Mouse (Mus musculus): ENCODE measurements at regions not wholly inside any gene's neighbourhood (a gene's known extent, or its start where the extent isn't known, plus 50 kb on each side); places are given as distances from the start of the nearest gene placed in this dataset.

DNA sequence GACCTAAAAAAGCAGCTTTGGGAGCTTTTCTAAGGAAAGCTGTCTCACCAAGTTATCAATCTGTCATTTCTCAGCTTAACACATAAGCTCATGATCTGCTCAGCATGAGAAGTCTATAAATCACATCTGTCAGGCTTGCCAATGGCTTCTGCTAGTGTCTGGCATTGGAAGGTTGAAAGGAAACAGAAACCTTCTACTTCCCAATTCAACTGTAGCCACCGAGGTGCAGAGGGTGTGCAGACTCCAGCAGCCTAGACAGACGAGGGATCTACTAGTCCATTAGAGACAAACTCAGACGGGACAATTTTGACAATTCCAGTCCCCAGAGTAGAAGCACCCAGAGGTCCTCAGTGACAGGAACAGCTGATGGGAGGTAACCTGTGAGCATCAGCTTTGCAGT is 103.0 kb downstream of the Nab1 start:
- in situ Hi-C loops (cut with MboI; ENCODE audit: unreplicated experiment in 2 of 2) = no loop called here

DNA sequence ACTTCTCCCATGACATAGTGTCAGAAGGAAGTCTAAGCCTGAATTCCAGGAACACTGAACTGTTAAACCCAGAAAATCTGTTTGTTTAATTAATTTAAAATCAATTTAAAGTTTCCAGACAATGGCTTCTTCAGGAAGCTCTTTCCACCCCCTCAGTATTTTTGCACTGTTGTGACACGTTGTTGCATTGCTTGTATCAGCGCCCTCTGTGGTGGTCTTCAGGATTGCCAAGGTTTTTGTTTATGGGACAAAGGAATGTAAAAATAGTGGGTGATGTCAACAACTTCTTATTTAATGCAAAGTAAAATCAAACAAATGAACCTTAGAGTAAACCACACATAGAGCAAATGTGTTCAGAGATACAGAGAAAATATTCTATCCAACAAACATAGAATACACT is 107.5 kb downstream of the Nab1 start:
- in situ Hi-C loops (cut with MboI; ENCODE audit: unreplicated experiment in 2 of 2) = no loop called here

DNA sequence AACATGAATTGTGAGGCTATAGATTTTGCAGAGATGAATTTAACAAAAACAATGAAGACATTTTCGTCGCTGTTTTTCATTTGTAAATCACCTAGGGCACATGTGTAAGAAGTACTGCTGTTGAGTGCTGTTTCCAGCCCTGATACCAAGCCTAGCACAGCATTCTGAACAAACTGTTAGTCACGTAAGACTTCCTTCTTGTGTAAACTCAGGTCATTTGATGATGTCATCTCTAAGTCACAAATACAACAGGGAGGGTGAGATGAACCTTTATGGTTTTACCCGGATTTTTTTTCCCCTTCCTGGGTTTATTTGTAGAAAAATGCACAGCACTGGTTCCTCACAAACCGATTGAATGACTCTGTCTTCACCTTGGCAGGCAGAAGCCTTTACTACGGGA is 111.6 kb downstream of the Nab1 start:
- in situ Hi-C loops (cut with MboI; ENCODE audit: unreplicated experiment in 2 of 2) = loop anchor here (10.0 kb wide), 1 partner anchor 236 kb away; no protein-coding TSS in a partner anchor

DNA sequence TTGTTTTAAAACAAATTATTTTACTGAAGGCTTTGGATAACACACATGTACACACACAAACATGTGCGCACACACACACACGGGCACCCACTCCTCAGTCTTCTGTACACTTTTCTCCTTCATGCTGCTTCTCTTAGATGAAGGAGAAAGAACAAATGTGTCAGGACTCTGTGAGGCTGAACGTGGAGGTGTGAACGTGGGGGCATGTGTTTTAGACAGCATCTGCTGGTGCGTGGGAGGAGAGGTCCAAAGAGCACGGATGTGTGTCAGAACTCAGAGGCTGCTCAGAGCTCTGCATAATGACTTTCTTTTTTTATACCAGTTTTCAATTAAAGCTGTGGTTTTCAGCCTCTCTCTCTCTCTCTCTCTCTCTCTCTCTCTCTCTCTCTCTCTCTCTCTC is 112.4 kb downstream of the Nab1 start:
- in situ Hi-C loops (cut with MboI; ENCODE audit: unreplicated experiment in 2 of 2) = loop anchor here (10.0 kb wide), 1 partner anchor 237 kb away; no protein-coding TSS in a partner anchor

DNA sequence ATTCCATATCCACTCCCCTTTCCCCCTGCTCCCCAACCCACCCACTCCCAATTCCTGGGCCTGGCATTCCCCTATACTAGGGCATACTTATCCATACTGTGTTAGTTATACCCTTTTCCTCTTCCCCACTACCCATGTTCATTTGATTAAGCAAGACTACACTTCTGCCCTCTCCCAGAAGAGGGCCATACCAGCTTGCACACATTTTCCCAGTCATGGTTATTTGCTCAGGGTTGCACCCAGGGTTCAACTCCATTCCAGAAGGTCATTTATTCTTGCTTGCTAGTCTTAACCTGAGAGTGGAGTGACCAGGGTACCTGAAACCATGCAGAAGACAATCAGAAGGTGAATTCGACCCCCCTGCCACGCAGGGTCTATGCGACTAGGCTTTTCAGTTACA is 113.4 kb downstream of the Nab1 start:
- in situ Hi-C loops (cut with MboI; ENCODE audit: unreplicated experiment in 2 of 2) = loop anchor here (10.0 kb wide), 1 partner anchor 238 kb away; no protein-coding TSS in a partner anchor

DNA sequence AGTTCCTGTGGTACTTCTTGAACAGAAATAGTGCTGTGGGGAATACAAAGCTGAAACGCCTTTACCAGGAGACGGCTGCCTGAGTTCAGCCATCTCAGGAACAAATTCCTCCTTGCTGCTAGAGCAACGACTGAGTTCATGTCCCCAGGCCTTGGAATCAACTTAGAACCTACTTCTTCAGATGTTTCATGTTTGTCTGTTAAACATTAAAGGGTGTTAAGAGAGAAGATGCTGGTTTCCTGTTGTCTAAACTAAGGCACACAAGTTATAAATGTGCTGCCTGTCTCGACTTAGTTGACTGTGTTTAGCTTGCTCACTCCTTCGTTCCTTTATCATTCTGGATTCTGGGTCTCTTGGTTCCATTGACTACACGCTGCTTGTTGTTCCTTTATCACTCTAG is 125.2 kb downstream of the Nab1 start:
- in situ Hi-C loops (cut with MboI; ENCODE audit: unreplicated experiment in 2 of 2) = no loop called here

DNA sequence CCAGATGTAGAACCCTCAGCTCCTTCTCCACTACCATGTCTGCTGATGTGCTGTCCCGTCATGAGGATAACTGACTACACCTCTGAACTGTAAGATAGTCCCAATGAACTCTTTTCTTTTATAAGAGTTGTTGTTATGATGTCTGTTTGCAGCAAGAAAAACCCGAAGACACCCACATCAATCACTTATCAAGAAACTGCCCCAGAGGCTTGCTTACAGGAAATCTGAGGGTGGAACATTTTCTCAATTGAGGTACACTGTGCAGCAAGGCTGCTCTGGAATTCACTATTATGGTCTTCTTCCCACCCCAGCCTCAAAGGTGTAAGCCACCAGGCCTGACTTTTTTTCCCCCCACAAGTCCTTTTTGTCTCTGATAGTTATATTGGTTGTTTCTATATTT is 125.8 kb downstream of the Nab1 start:
- in situ Hi-C loops (cut with MboI; ENCODE audit: unreplicated experiment in 2 of 2) = no loop called here

DNA sequence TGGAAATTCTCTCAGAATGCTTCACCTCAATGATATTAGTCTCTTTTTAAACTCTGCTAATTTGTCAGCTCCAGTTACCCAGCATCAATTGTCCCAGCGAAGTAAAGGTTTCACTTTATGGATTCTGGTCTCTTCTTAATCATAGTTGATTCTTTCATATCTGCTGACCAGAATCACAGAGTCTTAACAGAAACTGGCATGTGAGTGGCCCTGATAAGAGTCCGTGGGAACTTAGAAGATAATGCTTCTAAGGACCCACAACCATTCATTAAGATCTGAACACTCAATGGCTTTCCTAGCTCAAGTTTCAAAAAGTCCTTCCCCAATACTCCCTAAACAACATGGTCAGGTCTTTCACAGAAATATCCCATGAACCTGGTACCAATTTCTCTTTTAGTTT is 126.7 kb downstream of the Nab1 start:
- in situ Hi-C loops (cut with MboI; ENCODE audit: unreplicated experiment in 2 of 2) = no loop called here

DNA sequence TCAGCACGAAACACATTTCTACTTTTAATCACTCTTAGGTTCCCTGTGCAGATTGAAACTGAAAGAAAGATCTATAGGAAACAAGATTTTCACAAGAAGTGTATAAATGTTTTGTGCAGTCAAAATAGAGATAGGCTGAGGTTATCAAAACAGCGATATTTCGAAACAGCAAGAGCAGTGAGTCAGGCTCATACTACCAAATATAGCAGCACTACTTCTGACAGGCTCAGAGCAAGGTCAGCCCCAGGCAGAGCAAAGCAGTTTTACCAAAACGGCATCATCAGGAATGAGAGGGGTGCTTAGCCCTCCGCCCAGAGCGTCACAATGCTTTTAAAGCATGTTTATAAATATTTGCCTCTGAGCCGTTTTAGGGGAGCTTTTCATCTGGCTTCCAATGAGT is 133.4 kb upstream of the Gls start:
- in situ Hi-C loops (cut with MboI; ENCODE audit: unreplicated experiment in 2 of 2) = no loop called here

DNA sequence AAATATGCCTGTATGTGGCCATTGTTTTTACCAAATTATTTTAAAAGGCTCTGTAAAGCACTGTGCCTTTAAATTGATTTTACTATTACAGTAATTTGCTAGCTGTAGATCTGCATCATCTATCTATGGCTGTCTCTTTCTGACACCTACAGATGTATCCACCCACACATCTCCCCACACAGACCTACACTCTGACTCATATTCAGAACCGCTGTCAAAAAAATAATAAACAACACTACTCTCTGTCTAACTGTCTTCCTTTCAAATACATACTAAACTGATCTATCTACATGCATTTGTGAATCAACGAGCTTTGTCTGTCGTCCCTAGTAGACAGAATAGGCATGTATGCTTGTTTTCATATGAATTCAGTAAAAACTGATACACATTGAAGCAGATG is 130.6 kb upstream of the Gls start:
- in situ Hi-C loops (cut with MboI; ENCODE audit: unreplicated experiment in 2 of 2) = no loop called here

DNA sequence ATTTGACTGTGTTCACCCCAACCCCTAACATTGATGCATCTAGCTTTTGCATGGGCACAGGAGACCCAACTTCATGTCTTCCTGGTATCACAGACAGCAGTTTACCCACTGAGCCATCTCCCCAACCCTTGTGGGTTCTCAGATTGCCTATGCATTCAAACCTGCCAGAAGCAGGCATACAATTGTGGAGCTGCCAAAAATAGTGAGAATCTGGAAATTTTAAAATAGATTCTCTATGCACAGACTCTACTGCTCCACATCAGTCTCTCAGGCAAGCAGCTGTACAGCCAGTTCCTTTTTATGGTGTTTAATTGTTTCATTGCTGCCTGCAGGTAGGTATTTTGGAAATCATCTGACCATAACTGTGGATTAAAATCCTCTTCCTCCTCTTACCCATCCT is 129.9 kb upstream of the Gls start:
- in situ Hi-C loops (cut with MboI; ENCODE audit: unreplicated experiment in 2 of 2) = no loop called here

DNA sequence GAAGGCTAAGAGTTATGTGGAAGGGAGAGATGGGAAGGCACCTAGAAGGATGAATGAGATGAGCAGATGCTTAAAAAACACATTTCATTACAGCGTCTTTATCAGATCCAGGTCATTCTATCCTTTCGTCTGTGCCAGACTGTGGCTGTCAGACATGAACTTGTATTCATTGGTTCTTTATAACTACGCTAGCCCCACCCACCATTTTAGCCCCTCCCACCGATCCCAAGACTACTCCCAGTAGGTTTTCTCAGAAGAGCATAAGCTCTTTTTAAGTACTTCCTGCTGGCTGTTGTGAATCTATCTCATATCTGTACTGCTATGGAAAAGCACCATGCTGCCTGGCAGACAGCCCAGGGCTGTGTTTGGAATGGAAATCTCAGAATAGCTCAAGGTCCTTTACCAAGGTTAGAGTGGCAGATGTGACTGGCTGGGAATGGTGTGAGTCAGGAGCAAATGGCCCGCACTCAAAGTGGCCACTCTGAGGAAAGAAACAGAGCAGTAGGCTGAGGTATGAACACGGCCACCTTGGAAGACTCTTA is 121.1 kb upstream of the Gls start:
- in situ Hi-C loops (cut with MboI; ENCODE audit: unreplicated experiment in 2 of 2) = no loop called here

DNA sequence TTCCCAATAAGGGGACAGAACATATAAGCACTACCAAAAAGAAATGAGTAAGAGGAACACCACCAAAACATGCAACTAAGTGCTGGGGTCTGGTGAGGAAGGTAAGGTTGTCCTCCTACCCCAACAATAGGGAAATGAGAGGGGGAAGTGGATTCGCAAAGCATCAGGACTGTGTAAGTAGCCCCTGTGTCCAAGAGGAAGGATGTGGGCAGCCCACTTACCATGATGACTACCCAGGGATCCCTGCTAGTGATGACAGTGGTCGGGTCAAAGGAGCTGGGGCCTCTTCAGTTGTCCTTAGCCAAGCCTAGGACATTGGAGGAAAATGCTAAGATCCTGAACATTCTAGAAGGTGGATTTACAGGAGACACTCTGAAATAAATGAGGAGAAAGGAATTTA is 109.1 kb upstream of the Gls start:
- in situ Hi-C loops (cut with MboI; ENCODE audit: unreplicated experiment in 2 of 2) = no loop called here

DNA sequence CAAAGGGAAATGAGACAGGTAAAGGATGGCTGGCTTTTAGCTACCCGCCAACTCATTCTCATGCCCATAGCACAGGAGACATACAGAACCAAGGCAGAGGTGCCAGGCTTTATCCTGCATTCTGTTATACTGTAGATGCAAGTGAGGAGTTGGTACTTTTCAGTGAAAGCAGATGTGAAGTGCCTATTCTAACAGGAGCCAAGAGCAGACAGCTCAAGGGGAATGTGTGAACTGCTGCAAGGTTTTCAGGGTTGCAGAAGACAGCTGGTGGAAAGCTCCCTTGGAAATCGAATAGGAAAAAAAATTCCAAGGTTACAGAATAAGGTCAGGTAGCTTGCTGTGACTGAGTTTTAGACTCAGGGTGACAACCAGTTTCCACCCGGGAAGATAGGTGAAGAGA is 105.7 kb upstream of the Gls start:
- in situ Hi-C loops (cut with MboI; ENCODE audit: unreplicated experiment in 2 of 2) = no loop called here

DNA sequence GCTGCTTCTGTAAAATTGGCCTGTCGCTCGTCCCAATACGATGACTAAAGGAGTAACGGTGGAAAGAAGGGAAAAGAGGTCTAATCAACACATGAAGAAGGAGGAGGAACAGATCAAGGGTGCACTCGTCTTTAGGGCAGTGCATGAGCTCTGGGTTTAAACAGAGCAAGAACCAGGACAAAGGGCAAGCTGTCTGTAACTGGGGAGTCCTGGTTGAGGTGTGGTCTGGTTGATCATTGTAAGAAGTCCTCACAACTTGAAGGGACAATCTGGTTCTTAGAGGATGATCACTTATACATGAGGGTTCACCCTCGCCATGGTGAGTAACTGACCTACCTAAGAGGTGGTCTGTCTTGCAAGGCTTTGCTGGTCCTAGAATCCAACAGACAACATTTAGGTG is 105.2 kb upstream of the Gls start:
- in situ Hi-C loops (cut with MboI; ENCODE audit: unreplicated experiment in 2 of 2) = no loop called here

DNA sequence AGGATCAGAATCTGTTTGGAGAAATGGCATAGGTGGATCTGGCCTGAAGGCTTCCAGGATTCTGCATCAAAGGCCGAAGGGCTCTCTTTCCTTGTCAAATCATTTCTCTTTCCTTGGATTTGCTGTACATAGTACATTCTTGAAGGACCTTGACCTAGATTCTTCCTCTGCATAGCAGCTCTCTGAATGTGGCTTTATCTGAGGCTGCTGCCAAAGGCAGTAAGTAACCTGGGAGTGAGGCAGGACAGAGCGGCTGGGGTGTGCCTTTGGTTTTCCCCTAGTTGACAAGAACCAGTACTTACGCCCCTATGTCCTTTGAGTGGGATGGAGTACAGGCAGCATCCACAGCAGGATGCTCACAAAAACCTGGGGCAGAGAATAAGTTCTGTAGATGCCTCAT is 103.7 kb upstream of the Gls start:
- in situ Hi-C loops (cut with MboI; ENCODE audit: unreplicated experiment in 2 of 2) = no loop called here

DNA sequence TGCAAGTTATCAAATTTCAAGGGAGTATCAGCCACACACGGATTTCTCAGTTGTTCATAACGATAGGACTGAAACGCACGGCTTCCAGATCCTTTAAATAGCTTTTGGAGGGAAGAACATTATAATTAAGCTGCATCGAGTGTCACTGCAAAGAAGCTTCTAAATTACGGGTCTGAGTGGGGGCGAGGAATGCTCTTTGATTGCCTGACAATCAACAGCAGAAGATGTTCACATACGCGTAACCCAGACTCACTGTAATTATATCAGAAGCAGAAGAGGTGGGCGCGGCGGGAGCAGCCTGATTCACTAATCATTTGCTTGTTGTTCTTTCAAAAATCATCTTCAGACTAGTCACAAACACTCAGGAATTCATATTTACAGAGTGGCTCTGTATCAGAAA is 99.0 kb upstream of the Gls start:
- in situ Hi-C loops (cut with MboI; ENCODE audit: unreplicated experiment in 2 of 2) = no loop called here

DNA sequence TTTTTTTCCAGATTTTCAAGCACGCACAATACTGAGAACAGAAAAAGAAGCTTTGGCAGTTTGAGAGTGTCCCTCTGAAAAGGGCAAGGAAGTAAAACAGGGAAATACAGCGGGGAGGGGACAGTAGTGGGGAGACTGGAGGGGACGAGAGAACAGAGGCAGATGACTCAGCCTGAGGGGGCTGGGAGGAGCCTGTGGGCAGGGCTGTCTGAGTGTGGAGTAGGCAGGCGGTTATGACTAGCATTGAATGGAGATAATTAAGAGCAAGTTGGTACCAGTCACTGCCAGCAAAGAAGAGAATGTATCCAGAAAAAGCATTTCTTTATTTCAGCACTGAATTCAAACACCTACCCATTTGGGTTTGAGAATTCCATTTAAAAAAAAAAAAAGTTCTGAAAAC is 98.4 kb upstream of the Gls start:
- in situ Hi-C loops (cut with MboI; ENCODE audit: unreplicated experiment in 2 of 2) = no loop called here

DNA sequence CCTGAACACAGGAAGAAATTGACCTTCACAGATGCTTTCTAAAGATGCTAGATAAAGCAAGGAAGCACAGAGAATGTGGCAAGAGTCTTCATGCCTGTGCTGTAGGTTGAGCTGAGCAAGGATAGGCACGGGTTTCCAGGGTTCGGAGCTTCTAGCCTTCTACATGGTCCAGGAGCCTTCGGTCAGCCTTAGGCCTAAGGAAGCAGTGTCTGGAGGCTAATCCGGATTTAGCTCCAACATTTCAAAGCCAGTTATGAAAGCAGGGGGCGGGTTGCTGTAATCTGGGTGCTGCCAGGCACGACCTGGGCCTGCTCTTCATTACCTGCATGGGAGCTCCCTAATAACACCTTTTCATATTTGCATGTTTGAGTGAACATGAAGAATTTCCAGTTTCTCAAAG is 97.5 kb upstream of the Gls start:
- in situ Hi-C loops (cut with MboI; ENCODE audit: unreplicated experiment in 2 of 2) = no loop called here

DNA sequence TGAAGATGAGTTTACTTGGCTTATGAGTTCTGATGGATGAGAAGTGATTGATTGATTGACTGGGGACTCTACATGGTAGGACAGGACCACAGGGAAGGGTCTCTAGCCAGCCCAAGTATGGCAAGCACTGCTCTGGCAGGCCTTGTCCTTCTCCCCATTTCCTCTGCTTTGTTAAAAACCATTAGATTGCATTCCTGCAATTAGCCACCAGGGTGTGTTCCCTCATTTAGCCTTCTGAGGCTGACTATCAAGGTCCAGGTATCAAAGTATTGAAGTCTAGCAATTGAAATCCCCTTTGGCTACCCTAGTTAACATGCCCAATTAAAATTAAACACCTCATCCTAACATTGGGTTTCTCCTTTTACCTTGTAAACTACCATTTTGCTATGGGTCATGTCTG is 95.5 kb upstream of the Gls start:
- in situ Hi-C loops (cut with MboI; ENCODE audit: unreplicated experiment in 2 of 2) = no loop called here

DNA sequence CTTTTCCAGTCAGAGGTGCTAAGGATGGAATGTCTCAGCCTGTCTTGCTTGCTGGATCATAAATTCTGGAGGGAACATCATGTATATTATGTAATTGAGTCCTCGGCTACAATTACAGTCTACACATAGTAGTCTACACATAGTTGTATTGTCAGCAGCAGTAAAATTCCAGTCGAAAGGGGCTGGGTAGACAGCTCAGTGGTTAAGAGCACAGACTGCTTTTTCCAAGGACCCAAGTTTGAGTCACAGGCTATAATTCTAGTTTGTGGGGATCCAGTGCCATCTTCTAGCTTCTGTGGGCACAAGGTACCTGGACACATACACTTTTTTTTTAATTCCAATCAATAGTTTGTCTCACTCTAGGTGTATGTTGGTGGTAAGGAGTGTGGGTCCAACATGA is 91.3 kb upstream of the Gls start:
- in situ Hi-C loops (cut with MboI; ENCODE audit: unreplicated experiment in 2 of 2) = no loop called here

DNA sequence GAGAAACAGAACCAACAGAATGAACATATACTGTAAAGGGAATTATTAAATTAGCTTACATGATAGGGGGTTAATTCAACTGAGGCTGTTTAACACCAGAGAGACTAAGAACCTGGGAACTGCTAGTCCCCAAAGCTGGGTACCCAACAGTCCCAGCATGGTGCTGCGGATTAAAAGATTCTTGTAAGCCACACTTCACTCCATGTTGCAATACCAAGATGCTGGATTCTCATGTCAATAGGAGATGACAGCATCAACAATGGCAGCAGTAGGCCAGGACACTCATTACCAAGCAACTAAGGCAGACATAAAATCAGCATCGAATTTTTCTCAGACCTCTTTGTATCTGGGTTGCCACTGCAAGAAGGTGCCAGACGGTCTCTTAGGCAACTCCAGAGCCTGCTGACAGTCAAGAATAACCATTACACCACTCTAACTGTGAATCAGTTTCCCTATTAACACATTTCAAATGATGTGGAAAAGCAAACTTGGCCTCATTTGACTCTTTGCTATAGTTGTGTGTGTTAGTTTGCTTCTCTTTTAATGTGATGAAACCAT is 79.1 kb upstream of the Gls start:
- in situ Hi-C loops (cut with MboI; ENCODE audit: unreplicated experiment in 2 of 2) = no loop called here

DNA sequence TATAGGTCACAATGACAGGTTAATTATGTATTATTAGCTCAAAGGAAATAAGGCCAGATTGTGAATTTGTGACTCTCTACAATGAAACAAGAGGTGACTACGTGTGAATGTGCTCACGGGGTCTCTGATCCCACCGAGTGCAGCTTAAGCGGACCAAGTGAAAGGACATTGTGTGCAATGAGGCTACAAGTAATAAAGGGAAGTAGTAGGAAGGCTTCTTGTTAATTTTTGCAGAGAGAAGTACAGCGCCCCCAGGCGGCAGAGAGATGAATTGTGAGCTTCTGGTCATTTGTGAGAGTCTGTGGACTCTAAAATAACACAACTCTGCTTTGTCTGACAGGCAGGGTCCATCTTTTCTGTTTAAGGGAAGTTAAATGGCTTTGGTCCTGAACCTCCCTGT is 73.9 kb upstream of the Gls start:
- in situ Hi-C loops (cut with MboI; ENCODE audit: unreplicated experiment in 2 of 2) = loop anchor here in 1 of 2 experiments (10.0 kb wide), 1 partner anchor 438 kb away; no protein-coding TSS in a partner anchor
